Mouse (Mus musculus): ENCODE results near the gene Gfer.

Gfer gene

DNA sequence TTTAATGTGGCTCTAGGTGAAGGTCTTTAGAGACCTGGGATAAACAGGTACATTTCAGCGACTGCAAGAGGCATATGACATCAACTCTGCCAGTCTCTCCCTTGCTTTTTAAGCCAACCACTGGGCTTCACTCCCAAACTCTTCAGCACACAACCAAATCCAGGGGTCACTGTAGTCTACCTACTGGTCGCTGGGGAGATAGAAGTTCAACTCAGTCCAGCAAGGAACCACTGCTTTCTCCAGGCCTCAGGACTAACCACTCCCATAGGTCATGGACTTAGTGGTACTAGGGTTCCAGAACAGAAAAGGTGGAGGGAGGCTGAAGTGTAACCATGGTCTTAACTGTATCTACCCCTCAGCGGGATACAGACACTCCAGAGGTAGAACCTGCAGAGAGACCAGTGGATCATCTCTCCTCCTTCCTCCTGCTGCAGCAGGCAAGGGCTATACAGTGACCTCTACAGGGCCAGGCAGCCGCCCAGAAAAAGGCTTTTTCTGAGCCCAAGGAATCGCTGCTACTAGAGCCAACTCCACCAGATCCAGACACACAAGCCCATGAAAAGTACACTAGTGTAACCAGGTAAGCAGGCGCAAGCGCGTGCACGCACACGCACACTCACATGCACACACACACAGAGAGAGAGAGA lies 47.1 kb downstream of the Gfer start:
- DNase-seq (ENCODE audit: low spot score in 2 of 2): no peak

DNA sequence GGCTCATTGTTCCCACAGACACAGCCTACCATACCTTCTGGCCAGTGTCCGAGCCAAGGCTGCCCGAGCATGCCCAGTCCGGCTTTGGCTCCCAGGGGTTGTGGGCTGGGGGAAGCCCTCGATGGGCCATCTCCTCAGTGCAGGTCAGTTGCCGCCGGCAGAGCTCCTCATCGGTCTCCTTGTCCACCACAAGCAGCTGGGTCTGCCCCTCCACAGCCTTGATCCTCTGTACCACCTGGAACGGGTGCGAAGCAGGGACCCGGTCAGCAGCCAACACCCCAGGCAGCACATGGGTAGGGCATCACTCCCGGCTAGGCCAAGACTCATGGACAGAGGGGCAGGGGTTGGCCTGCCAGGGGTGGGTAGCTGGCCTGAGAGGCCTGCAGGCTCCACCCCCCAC lies 48.5 kb downstream of the Gfer start:
- no peak for DNase-seq (ENCODE audit: low spot score in 2 of 2)

DNA sequence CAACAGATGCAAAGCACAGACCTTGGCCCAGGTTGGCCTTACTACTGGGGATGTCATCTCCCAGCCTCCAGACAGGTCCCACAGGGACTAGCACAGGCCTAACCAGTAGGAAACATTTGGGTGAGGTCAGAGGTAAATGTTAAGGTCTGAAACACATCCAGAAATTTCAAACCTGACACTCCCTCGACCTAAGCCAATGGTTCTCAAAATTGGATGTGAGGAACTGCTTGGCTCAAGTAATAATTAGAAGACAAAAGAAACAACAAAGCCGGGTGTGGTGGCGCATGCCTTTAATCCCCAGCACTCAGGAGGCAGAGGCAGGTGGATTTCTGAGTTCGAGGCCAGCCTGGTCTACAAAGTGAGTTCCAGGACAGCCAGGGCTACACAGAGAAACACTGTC lies 49.6 kb downstream of the Gfer start:
- no peak for DNase-seq (ENCODE audit: low spot score in 2 of 2)

DNA sequence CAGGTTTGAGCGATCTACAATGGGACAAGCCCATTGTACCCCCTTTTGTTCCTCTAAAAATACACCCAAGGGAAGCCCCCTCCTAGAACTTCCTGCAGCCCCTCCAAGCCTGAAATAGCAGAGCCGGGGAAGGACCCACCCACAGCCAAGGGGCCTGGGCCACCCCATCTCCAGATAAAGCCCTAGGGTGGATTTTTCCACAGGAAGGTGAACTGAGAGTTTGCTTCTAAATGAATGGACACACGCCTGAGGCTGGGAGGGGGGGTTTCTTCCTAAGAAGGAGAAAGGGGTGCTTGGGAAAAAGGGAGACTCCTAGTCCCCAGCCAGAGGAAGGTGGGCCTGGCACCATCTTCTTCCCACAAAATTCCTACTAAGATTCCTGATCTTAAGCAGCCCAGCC lies 50.0 kb downstream of the Gfer start:
- no peak for DNase-seq (ENCODE audit: low spot score in 2 of 2)

DNA sequence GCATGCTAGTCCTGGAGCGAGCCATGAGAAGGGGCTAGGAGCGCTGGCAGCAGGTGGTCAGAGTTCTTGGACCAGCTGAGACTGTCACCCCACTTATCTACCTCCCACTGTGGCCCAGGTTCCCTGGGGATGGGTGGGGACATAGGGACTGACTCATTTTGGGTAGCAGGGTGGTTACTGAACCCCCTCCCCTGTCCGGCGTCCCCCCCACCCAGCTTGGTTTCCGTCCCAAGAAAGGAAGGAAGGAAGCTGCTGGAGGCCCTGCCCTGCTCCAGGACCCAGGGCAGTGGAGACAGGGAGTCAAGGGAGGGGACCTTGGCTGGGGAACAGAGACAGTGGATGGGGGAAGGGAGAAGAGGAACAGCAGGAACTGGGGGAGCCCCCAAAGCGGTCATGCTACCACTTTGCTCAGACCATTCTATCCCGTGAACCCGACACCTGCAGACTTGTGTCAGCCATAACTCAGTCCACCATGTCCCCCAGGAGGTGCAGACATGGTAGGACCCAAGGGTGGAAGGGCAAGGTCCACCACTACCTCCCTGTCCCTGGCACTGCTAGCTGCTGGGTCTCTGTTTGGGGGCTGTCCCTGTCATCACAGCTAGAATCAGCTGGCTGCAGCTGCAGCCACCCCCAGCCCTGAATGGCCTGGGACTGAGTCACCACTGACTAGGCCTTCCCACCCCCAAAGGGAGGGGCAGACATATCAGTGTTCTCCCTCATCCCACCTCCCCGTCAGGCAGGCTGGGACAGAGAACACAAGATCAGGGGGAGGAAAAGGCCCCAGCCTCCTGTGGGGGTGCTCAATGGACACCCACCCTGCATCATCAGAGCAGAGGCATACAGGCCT lies 50.9 kb downstream of the Gfer start:
- no peak for DNase-seq (ENCODE audit: low spot score in 2 of 2)

DNA sequence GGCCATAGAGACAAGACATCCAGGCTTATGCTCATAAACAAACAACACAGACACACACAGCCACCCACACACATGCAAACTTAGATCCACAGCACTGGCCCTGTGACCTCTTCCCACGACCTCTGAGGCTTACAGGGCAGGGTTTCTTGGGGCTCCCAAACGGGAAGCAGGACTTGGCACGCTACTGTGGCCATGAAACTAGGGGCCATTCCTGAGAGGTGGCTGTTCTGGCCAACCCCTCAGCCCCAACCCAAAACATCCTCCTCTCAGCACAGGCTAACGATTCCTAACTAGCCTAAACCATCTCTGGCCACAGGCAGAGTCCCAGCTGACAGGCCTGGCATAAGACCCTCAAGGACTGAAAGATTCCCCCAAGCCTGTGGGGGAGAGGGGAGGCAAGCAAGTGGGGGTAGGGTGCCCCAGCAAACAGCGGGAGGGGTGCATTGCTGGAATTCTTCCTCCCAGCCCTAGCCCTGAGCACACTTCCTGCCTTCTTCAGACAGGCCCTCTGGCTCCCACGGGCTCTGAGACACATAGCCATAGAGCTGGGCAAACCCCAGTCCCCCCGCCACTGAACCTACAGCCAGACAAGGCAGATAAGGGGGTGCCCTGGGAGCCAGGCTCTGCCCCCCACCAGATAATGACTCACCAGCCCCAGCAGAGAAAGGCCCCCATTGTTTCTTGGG lies 51.8 kb downstream of the Gfer start:
- no peak for DNase-seq (ENCODE audit: low spot score in 2 of 2)
